Mouse (Mus musculus): ENCODE data around the gene Sarnp. TPM values are rescaled to one million over a fixed set of nuclear protein-coding genes. Genes with fewer than 3 reads are reported as not detected.

Sarnp gene
- polyA plus RNA-seq, 1 experiment from 2014 or later, result 247 TPM

- no peak for DNase-seq (ENCODE audit: extremely low spot score, low spot score)
- peaks cover 60% of the 10 kb centered on the region for H3K36me3 ChIP-seq (replicated peaks)
- WGBS, result 90% methylated on average over 2 of the region's 2 CpGs
Measured at GRCm38 (mm10) chr10:128915550-128915949, 98.4 kb downstream of the Sarnp start.

GRCm38 (mm10) chr10:128916665-128917064 lies 99.5 kb downstream of the Sarnp start:
- Histone ChIP-seq H3K4me1 (peaks cover 49% of the 10 kb centered on the region), H3K36me3 (replicated peaks) (peaks cover 52% of the 10 kb centered on the region), H3K4me3 (no peak overlapping the region), H3K27ac (no peak overlapping the region), H3K9me3 (no peaks in the 10 kb centered on the region), H3K27me3 (ENCODE audit: poor library complexity, severe bottlenecking) (peaks cover 3% of the 10 kb centered on the region; the same call in 1 of the 2 replicates)
- whole genome bisulfite sequencing, result 86% methylated on average over 3 of the region's 3 CpGs
- DNase-seq (ENCODE audit: extremely low spot score, low spot score), result no peak

More at GRCm38 (mm10) chr10:128915550-128915949, 98.4 kb downstream of the Sarnp start:
- Histone ChIP-seq H3K27me3 (ENCODE audit: poor library complexity, severe bottlenecking) (peaks cover 14% of the 10 kb centered on the region), H3K9me3 (no peaks in the 10 kb centered on the region), H3K4me3 (no peak overlapping the region), H3K4me1 (peaks cover 46% of the 10 kb centered on the region), H3K27ac (no peak overlapping the region)

- no peak overlapping the region for H3K27ac ChIP-seq
- no peak for DNase-seq (ENCODE audit: extremely low spot score, low spot score)
- H3K36me3 ChIP-seq (replicated peaks), result peaks cover 45% of the 10 kb centered on the region
- H3K9me3 ChIP-seq, result no peaks in the 10 kb centered on the region
- WGBS, result 85% methylated on average over 6 of the region's 6 CpGs
- no peaks in the 10 kb centered on the region for H3K27me3 ChIP-seq (ENCODE audit: poor library complexity, severe bottlenecking)
- peaks cover 54% of the 10 kb centered on the region for H3K4me1 ChIP-seq
- no peak overlapping the region for H3K4me3 ChIP-seq
Measured at GRCm38 (mm10) chr10:128917400-128917799, 100.3 kb downstream of the Sarnp start.

GRCm38 (mm10) chr10:128918246-128918645 lies 101.1 kb downstream of the Sarnp start:
- peaks cover 55% of the 10 kb centered on the region for H3K4me1 ChIP-seq
- WGBS, result 84% methylated on average over 7 of the region's 7 CpGs
- H3K9me3 ChIP-seq, result no peaks in the 10 kb centered on the region
- no peak overlapping the region for H3K4me3 ChIP-seq
- no peak overlapping the region for H3K27ac ChIP-seq
- no peaks in the 10 kb centered on the region for H3K27me3 ChIP-seq (ENCODE audit: poor library complexity, severe bottlenecking)
- DNase-seq (ENCODE audit: extremely low spot score, low spot score), result no peak
- H3K36me3 ChIP-seq (replicated peaks), result peaks cover 41% of the 10 kb centered on the region

DNA sequence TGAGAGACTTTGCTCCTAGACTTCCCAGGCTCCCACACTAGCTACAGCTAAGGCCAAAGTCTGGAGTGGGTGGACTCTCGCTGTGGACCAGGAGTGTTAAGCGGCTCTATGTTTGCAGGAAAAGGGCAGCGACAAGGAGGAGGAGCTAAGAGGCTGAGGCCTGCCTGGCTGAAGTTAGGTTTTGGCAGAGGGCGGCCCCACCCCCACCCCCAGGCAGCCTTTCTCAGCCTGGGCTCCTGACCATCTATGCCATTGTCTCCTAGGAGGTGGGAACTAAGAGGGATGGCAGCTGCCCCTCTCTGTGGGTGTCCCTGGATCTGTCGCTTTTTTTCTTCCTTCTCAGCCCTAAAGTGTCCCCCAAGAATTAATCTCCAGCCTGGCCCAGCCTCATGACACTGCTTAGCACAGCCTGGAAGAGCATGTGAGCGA lies 102.1 kb downstream of the Sarnp start:
- no peak for DNase-seq (ENCODE audit: extremely low spot score, low spot score)
- Histone ChIP-seq H3K4me1 (peaks cover 56% of the 10 kb centered on the region), H3K4me3 (no peak overlapping the region), H3K27ac (peak overlapping the region; percentile 36), H3K9me3 (no peaks in the 10 kb centered on the region), H3K27me3 (ENCODE audit: poor library complexity, severe bottlenecking) (0 out of 2 replicates have a peak, but pooled peaks cover 2% of the 10 kb centered on the region), H3K36me3 (replicated peaks) (peaks cover 33% of the 10 kb centered on the region)
- 13% methylated on average over 6 of the region's 6 CpGs for WGBS

GRCm38 (mm10) chr10:128919966-128920365 lies 102.8 kb downstream of the Sarnp start:
- no peaks in the 10 kb centered on the region for H3K9me3 ChIP-seq
- WGBS, result 80% methylated on average over 7 of the region's 7 CpGs
- H3K27ac ChIP-seq, result peak overlapping the region; percentile 36
- 0 out of 2 replicates have a peak, but pooled peaks cover 3% of the 10 kb centered on the region for H3K27me3 ChIP-seq (ENCODE audit: poor library complexity, severe bottlenecking)
- peaks cover 56% of the 10 kb centered on the region for H3K4me1 ChIP-seq
- H3K4me3 ChIP-seq, result no peak overlapping the region
- DNase-seq (ENCODE audit: extremely low spot score, low spot score), result no peak
- peaks cover 31% of the 10 kb centered on the region for H3K36me3 ChIP-seq (replicated peaks)

- DNase-seq (ENCODE audit: extremely low spot score, low spot score), result no peak
- Histone ChIP-seq H3K4me1 (peaks cover 56% of the 10 kb centered on the region), H3K36me3 (replicated peaks) (peaks cover 24% of the 10 kb centered on the region), H3K4me3 (no peak overlapping the region), H3K9me3 (no peaks in the 10 kb centered on the region), H3K27me3 (ENCODE audit: poor library complexity, severe bottlenecking) (0 out of 2 replicates have a peak, but pooled peaks cover 3% of the 10 kb centered on the region), H3K27ac (peak overlapping the region; percentile 20; the same call in 1 of the 2 replicates)
- WGBS, result 77% methylated on average over 3 of the region's 3 CpGs
Measured at GRCm38 (mm10) chr10:128920736-128921161, 103.6 kb downstream of the Sarnp start.

GRCm38 (mm10) chr10:128921251-128921650 lies 104.1 kb downstream of the Sarnp start:
- H3K9me3 ChIP-seq, result no peaks in the 10 kb centered on the region
- H3K4me3 ChIP-seq, result no peak overlapping the region
- H3K36me3 ChIP-seq (replicated peaks), result peaks cover 21% of the 10 kb centered on the region
- 74% methylated on average over 1 of the region's 1 CpGs for WGBS
- 0 out of 2 replicates have a peak, but pooled peaks cover 3% of the 10 kb centered on the region for H3K27me3 ChIP-seq (ENCODE audit: poor library complexity, severe bottlenecking)
- H3K4me1 ChIP-seq, result peaks cover 56% of the 10 kb centered on the region
- peak overlapping the region; percentile 20; the same call in 1 of the 2 replicates for H3K27ac ChIP-seq
- no peak for DNase-seq (ENCODE audit: extremely low spot score, low spot score)

- peaks cover 56% of the 10 kb centered on the region for H3K4me1 ChIP-seq
- peak overlapping the region; percentile 93 for H3K27ac ChIP-seq
Measured at GRCm38 (mm10) chr10:128921883-128922821, 105.0 kb downstream of the Sarnp start.

GRCm38 (mm10) chr10:128922822-128923012 lies 105.6 kb downstream of the Sarnp start, which contains the start of gene Rdh5:
Gene Rdh5, minus strand, starts transcription at chr10:128922888.
- Histone ChIP-seq H3K27me3 (ENCODE audit: poor library complexity, severe bottlenecking) (peaks cover 11% of the 10 kb centered on the region), H3K27ac (peak within 1 kb of the TSS; percentile 93), H3K4me1 (peaks cover 56% of the 10 kb centered on the region), H3K9me3 (no peaks in the 10 kb centered on the region), H3K36me3 (replicated peaks) (peaks cover 7% of the 10 kb centered on the region), H3K4me3 (peak within 1 kb of the TSS; percentile 91)
- DNase-seq (ENCODE audit: extremely low spot score, low spot score), result no peak
- 22% methylated on average over 1 of the region's 1 CpGs for WGBS

More at GRCm38 (mm10) chr10:128921883-128922821, 105.0 kb downstream of the Sarnp start:
- Histone ChIP-seq H3K4me3 (peak overlapping the region; percentile 91), H3K36me3 (replicated peaks) (peaks cover 13% of the 10 kb centered on the region), H3K9me3 (no peaks in the 10 kb centered on the region), H3K27me3 (ENCODE audit: poor library complexity, severe bottlenecking) (peaks cover 7% of the 10 kb centered on the region)
- WGBS, result 76% methylated on average over 16 of the region's 16 CpGs
- DNase-seq (ENCODE audit: extremely low spot score, low spot score), result no peak

GRCm38 (mm10) chr10:128923013-128923691 lies 106.0 kb downstream of the Sarnp start:
- peaks cover 3% of the 10 kb centered on the region for H3K36me3 ChIP-seq (replicated peaks)
- peak; percentile 89 for DNase-seq (ENCODE audit: extremely low spot score, low spot score)
- peak overlapping the region; percentile 93 for H3K27ac ChIP-seq
- H3K27me3 ChIP-seq (ENCODE audit: poor library complexity, severe bottlenecking), result peaks cover 15% of the 10 kb centered on the region
- WGBS, result under 1% methylated on average over 42 of the region's 42 CpGs
- H3K9me3 ChIP-seq, result no peaks in the 10 kb centered on the region
- H3K4me3 ChIP-seq, result peak overlapping the region; percentile 91
- peaks cover 54% of the 10 kb centered on the region for H3K4me1 ChIP-seq

GRCm38 (mm10) chr10:128923935-128924334 lies 106.8 kb downstream of the Sarnp start, which contains the start of gene Bloc1s1:
Gene Bloc1s1, minus strand, starts transcription at chr10:128924035.
- H3K27ac ChIP-seq, result peak within 1 kb of the TSS; percentile 93
- 74% methylated on average over 9 of the region's 9 CpGs for WGBS
- DNase-seq (ENCODE audit: extremely low spot score, low spot score), result no peak
- H3K4me3 ChIP-seq, result peak within 1 kb of the TSS; percentile 91
- peaks cover 23% of the 10 kb centered on the region for H3K27me3 ChIP-seq (ENCODE audit: poor library complexity, severe bottlenecking)
- no peaks in the 10 kb centered on the region for H3K9me3 ChIP-seq
- no peaks in the 10 kb centered on the region for H3K36me3 ChIP-seq (replicated peaks)
- H3K4me1 ChIP-seq, result peaks cover 49% of the 10 kb centered on the region
